Mouse (Mus musculus) thymus, postnatal 4 days (tissue): Measurements from ENCODE around the gene Cyp2f2.

ENCODE experiments used
- DNase-seq: peaks from one replicate; pipeline ENCODE4 v3.0.0; 2021

Cyp2f2 gene

GRCm38 (mm10) chr7:27179217-27179918 is 59.7 kb downstream of the Cyp2f2 start:
- no peak for DNase-seq

- DNase-seq: no peak
Measured at GRCm38 (mm10) chr7:27180036-27180435, 60.3 kb downstream of the Cyp2f2 start.

- DNase-seq: no peak
Measured at GRCm38 (mm10) chr7:27180837-27181695, 61.4 kb downstream of the Cyp2f2 start, which contains the start of the genes Gm21983 and Mia. TSS of gene Gm21983 (minus strand) at chr7:27181086. TSS of gene Mia (minus strand) at chr7:27181157.

GRCm38 (mm10) chr7:27182498-27182897 is 62.8 kb downstream of the Cyp2f2 start:
- DNase-seq: no peak
